Mouse (Mus musculus) lung, adult 2 months (tissue): ENCODE results near the gene Pip5kl1. TPM values are rescaled to one million over a fixed set of nuclear protein-coding genes. Genes with fewer than 3 reads are reported as not detected.
A peak's percentile ranks its signal among the peaks of the same experiment; 100 is the strongest.

Experiments used
- DNase-seq: peaks from one replicate; pipeline ENCODE4 v3.0.0; 2022
- H3K4me1 ChIP-seq: fragments of 200-500 bp; 2 replicates; pipeline ENCODE4 v1.6.1; 2011; ENCODE audit warnings: low read length; ENCODE audit not compliant: control insufficient read depth, insufficient read depth
- H3K4me3 ChIP-seq: fragments of 200-500 bp; replicated peaks from 2 replicates; pipeline ENCODE3; 2011; ENCODE audit warnings: low read depth, mild to moderate bottlenecking, control low read depth, low read length; ENCODE audit errors: extremely low read depth
- CTCF ChIP-seq: fragments of 200-500 bp; IDR thresholded peaks from 2 replicates; pipeline ENCODE4 v1.5.1; 2011; ENCODE audit warnings: mild to moderate bottlenecking, low read length, control low read depth; ENCODE audit not compliant: insufficient read depth
- POLR2A ChIP-seq: fragments of 200-500 bp; IDR thresholded peaks from 2 replicates; pipeline ENCODE4 v1.6.1; 2011; ENCODE audit warnings: low read depth, mild to moderate bottlenecking, control low read depth, low read length, borderline replicate concordance; ENCODE audit errors: extremely low read depth
- WGBS: fragments of 180-500 bp; shearing (Covaris S2); methylation state at CpG from one replicate; pipeline ENCODE4 v1.1.7; 2018; 5-methylcytosine and 5-hydroxymethylcytosine counted together
- polyA plus RNA-seq: library from polyadenylated mRNA; depleted of rRNA; stranded (reverse); fragments of >200 nt; gene quantifications from 2 replicates; pipeline ENCODE4 v1.2.3, GENCODE M21; 2012

Gene Pip5kl1
- polyA plus RNA-seq, 1 experiment = 0.12 TPM

GRCm38 (mm10) chr2:32596725-32597124, 22.1 kb downstream of the Pip5kl1 start:
- H3K4me1 ChIP-seq = peaks cover 3% of the 10 kb centered on the region
- 91% methylated on average over 13 of the region's 13 CpGs for WGBS
- H3K4me3 ChIP-seq = no peak overlapping the region
- TF ChIP-seq CTCF (no peak), POLR2A (no peak)
- DNase-seq = no peak

- peaks cover 6% of the 10 kb centered on the region for H3K4me1 ChIP-seq
- peak; percentile 2 for DNase-seq
- TF ChIP-seq POLR2A (no peak), CTCF (no peak)
- WGBS = 76% methylated on average over 5 of the region's 5 CpGs
- no peak overlapping the region for H3K4me3 ChIP-seq
These were observed 22.7 kb downstream of the Pip5kl1 start for GRCm38 (mm10) chr2:32597248-32597647.

- H3K4me3 ChIP-seq = no peak overlapping the region
- WGBS = 86% methylated on average over 5 of the region's 5 CpGs
- H3K4me1 ChIP-seq = peaks cover 6% of the 10 kb centered on the region
- TF ChIP-seq CTCF = no peak
- TF ChIP-seq POLR2A = no peak
- no peak for DNase-seq
These were observed 23.1 kb downstream of the Pip5kl1 start for GRCm38 (mm10) chr2:32597699-32598098.

- TF ChIP-seq CTCF = no peak
- no peak for TF ChIP-seq POLR2A
- Histone ChIP-seq H3K4me3 (no peak overlapping the region), H3K4me1 (peaks cover 6% of the 10 kb centered on the region)
- DNase-seq = no peak
- 60% methylated on average over 8 of the region's 8 CpGs for WGBS
These were observed 23.9 kb downstream of the Pip5kl1 start for GRCm38 (mm10) chr2:32598506-32598905.

GRCm38 (mm10) chr2:32599409-32599808, 24.8 kb downstream of the Pip5kl1 start, which contains the start of gene St6galnac6:
TSS of gene St6galnac6 (plus strand) at chr2:32599709.
- DNase-seq = no peak
- H3K4me1 ChIP-seq = peaks cover 6% of the 10 kb centered on the region
- 90% methylated on average over 3 of the region's 3 CpGs for WGBS
- TF ChIP-seq CTCF (no peak), POLR2A (no peak)
- no peak within 1 kb of the TSS for H3K4me3 ChIP-seq

- TF ChIP-seq CTCF (peak; percentile 55), POLR2A (no peak)
- Histone ChIP-seq H3K4me3 (no peak overlapping the region), H3K4me1 (peaks cover 7% of the 10 kb centered on the region)
- WGBS = 39% methylated on average over 8 of the region's 8 CpGs
- peak; percentile 42 for DNase-seq
These were observed 26.9 kb downstream of the Pip5kl1 start for GRCm38 (mm10) chr2:32601417-32602065.

- Histone ChIP-seq H3K4me3 (peak overlapping the region; percentile 55), H3K4me1 (peaks cover 8% of the 10 kb centered on the region)
- DNase-seq = peak; percentile 92
- 1% methylated on average over 11 of the region's 11 CpGs for WGBS
- TF ChIP-seq POLR2A = peak; percentile 27; the same call in 1 of the 2 replicates
- TF ChIP-seq CTCF = peak; percentile 88
These were observed 28.0 kb downstream of the Pip5kl1 start for GRCm38 (mm10) chr2:32602600-32603054.

GRCm38 (mm10) chr2:32604631-32605030, 30.0 kb downstream of the Pip5kl1 start:
- WGBS = 42% methylated on average over 10 of the region's 10 CpGs

GRCm38 (mm10) chr2:32606161-32607142, 31.9 kb downstream of the Pip5kl1 start:
- WGBS = 13% methylated on average over 55 of the region's 55 CpGs
- peaks cover 17% of the 10 kb centered on the region for H3K4me1 ChIP-seq
- TF ChIP-seq CTCF = peak; percentile 30; the same call in 1 of the 2 replicates
- TF ChIP-seq POLR2A = no peak
- DNase-seq = peak; percentile 80
- peak overlapping the region; percentile 62 for H3K4me3 ChIP-seq

More at GRCm38 (mm10) chr2:32604631-32605030, 30.0 kb downstream of the Pip5kl1 start:
- TF ChIP-seq POLR2A = no peak
- TF ChIP-seq CTCF = no peak
- no peak overlapping the region for H3K4me3 ChIP-seq
- DNase-seq = no peak
- H3K4me1 ChIP-seq = peaks cover 15% of the 10 kb centered on the region
